Mouse (Mus musculus) heart, postnatal 4 days (tissue): ENCODE results near the gene Fbxw18. TPM values are rescaled to one million over a fixed set of nuclear protein-coding genes. Genes with fewer than 3 reads are reported as not detected.
A peak's percentile ranks its signal among the peaks of the same experiment; 100 is the strongest.
"Not testable (repeated sequence)": the region's sequence is repeated elsewhere in the genome, so short reads cannot be mapped to it uniquely, and the experiment has no call there.

Experiments used
- DNase-seq: peaks from one replicate; pipeline ENCODE4 v3.0.0; 2021
- total RNA-seq, 2 experiments: library from RNA; stranded (reverse); gene quantifications; 2 replicates each; pipeline ENCODE4 v1.2.3; 2021

The Fbxw18 gene
- not detected for total RNA-seq

DNA sequence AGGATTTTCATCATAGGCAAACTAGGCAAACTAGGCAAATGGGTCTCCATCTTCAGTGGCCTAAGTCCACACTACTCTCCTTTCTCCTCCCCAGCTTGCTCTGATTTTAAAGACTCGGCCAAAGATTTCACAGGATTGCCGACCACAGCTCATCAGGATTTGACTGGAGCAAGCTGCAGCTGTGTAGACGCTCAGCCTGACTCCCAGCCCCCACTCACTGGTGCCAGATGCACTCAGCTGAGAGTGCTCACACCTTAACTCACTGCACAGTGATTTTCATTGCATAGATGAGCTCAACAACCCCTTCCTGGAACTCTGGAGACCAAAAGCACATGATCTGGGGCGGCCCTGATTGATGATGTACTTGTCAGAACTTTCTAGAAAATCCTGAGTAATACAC, at the start of gene Fbxw18:
Gene Fbxw18, minus strand, starts transcription at position 101 of the 400 bp plus-strand sequence.
- not testable (repeated sequence) for DNase-seq

DNA sequence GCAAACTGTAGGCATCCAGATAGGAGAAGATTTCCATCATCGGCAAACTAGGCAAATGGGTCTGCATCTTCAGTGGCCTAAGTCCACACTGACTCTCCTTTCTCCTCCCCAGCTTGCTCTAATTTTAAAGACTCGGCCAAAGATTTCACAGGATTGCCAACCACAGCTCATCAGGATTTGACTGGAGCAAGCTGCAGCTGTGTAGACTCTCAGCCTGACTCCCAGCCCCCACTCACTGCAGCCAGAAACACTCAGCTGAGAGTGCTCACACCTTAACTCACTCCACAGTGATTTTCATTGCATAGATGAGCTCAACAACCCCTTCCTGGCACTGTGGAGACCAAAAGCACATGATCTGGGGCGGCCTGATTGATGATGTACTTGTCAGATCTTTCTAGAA, 43.5 kb upstream of the Fbxw18 start, which contains the start of gene Fbxw26:
Gene Fbxw26, minus strand, starts transcription at position 101 of the 400 bp plus-strand sequence.
- not testable (repeated sequence) for DNase-seq

DNA sequence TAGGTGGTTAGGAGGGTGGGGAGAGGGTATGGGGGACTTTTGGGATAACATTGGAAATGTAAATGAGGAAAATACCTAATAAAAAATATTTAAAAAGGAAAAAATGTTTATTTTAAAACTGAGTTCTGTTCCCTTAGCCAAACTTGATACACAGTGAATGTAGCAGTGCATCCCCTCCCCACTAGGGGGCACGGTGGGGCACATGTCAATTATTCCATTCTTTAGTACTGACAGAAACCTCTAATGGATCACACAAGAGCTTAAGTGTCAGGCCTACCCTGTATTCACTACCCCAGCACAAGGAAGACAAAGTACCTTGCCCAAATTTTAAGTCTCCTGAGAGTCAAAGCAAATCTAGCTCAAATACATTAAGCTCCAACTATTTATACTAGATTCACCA, 17.2 kb downstream of the Fbxw18 start:
- DNase-seq: peak; percentile 70

DNA sequence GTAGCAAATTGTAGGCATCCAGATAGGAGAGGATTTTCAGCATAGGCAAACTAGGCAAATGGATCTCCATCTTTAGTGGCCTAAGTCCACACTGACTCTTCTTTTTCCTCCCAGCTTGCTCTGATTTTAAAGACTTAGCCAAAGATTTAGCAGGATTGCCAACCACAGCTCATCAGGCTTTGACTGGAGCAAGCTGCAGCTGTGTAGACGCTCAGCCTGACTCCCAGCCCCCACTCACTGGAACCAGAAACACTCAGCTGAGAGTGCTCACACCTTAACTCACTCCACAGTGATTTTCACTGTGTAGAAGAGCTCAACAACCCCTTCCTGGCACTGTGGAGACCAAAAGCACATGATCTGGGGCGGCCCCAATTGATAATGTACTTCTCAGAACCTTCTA, 37.9 kb downstream of the Fbxw18 start, which contains the start of gene Fbxw25:
Gene Fbxw25, minus strand, starts transcription at position 101 of the 400 bp plus-strand sequence.
- not testable (repeated sequence) for DNase-seq

Other genes with a start within 250 kb of the Fbxw18 start
- not detected for gene Fbxw19, start 206.8 kb downstream of the Fbxw18 start, total RNA-seq
- not detected for gene Fbxw15, start 134.4 kb downstream of the Fbxw18 start, total RNA-seq
- not detected for gene Fbxw24, start 76.6 kb downstream of the Fbxw18 start, total RNA-seq
- not detected for gene Fbxw25, start 38.0 kb downstream of the Fbxw18 start, total RNA-seq
- gene Fbxw26, start 43.4 kb upstream of the Fbxw18 start, total RNA-seq: not detected
- gene Fbxw27, start 88.0 kb upstream of the Fbxw18 start, total RNA-seq: not detected
- gene Spink8, start 109.6 kb upstream of the Fbxw18 start, total RNA-seq: not detected
- gene Nme6, start 130.0 kb upstream of the Fbxw18 start, total RNA-seq: 10 to 100 TPM; 21.6 to 25.2 TPM
- gene Camp, start 146.9 kb upstream of the Fbxw18 start, total RNA-seq: 1 to 10 TPM in 1 of 2 experiments, under 1 TPM in 1; 0.50 to 1.0 TPM
- 10 to 100 TPM; 16.3 to 17.2 TPM for gene Cdc25a, start 172.9 kb upstream of the Fbxw18 start, total RNA-seq
- 100 to 1,000 TPM; 282 to 291 TPM for gene Map4, start 228.8 kb upstream of the Fbxw18 start, total RNA-seq